Mouse (Mus musculus) ovary, postnatal 10 days (tissue): ENCODE results near the gene Dab1.

Source experiments
- DNase-seq: peaks from one replicate; pipeline ENCODE4 v3.0.0; 2022; ENCODE audit warnings: low spot score

The Dab1 gene

GRCm38 (mm10) chr4:104597490-104598465 lies 978.6 kb downstream of the Dab1 start:
- no peak for DNase-seq

- DNase-seq, result no peak
These were observed 983.6 kb downstream of the Dab1 start for GRCm38 (mm10) chr4:104602804-104603203.

- no peak for DNase-seq
These were observed 985.1 kb downstream of the Dab1 start for GRCm38 (mm10) chr4:104604298-104604697.

GRCm38 (mm10) chr4:104606881-104607280 lies 987.7 kb downstream of the Dab1 start:
- DNase-seq, result no peak

GRCm38 (mm10) chr4:104607636-104608035 lies 988.5 kb downstream of the Dab1 start:
- DNase-seq, result no peak

- DNase-seq, result no peak
These were observed 1000.3 kb downstream of the Dab1 start for GRCm38 (mm10) chr4:104619452-104619851.

GRCm38 (mm10) chr4:104625316-104625715 lies 1006.2 kb downstream of the Dab1 start:
- DNase-seq, result no peak

GRCm38 (mm10) chr4:104628708-104629107 lies 1009.5 kb downstream of the Dab1 start:
- DNase-seq, result no peak

GRCm38 (mm10) chr4:104637016-104637415 lies 1017.9 kb downstream of the Dab1 start:
- DNase-seq, result no peak

- DNase-seq, result no peak
These were observed 1021.5 kb downstream of the Dab1 start for GRCm38 (mm10) chr4:104640617-104641016.

GRCm38 (mm10) chr4:104642761-104643469 lies 1023.8 kb downstream of the Dab1 start:
- DNase-seq, result no peak

- DNase-seq, result no peak
These were observed 1024.6 kb downstream of the Dab1 start for GRCm38 (mm10) chr4:104643534-104644356.

GRCm38 (mm10) chr4:104644357-104644630 lies 1025.1 kb downstream of the Dab1 start:
- DNase-seq, result no peak

GRCm38 (mm10) chr4:104644862-104645261 lies 1025.7 kb downstream of the Dab1 start:
- no peak for DNase-seq

- no peak for DNase-seq
These were observed 1032.6 kb downstream of the Dab1 start for GRCm38 (mm10) chr4:104651761-104652160.

- no peak for DNase-seq
These were observed 1037.6 kb downstream of the Dab1 start for GRCm38 (mm10) chr4:104656728-104657127.

- no peak for DNase-seq
These were observed 1043.9 kb downstream of the Dab1 start for GRCm38 (mm10) chr4:104662841-104663614.

- peak; percentile 6 for DNase-seq
These were observed 1046.4 kb downstream of the Dab1 start for GRCm38 (mm10) chr4:104665553-104665952.

- DNase-seq, result no peak
These were observed 1047.8 kb downstream of the Dab1 start for GRCm38 (mm10) chr4:104666831-104667551.

- DNase-seq, result no peak
These were observed 1048.9 kb downstream of the Dab1 start for GRCm38 (mm10) chr4:104668061-104668460.

GRCm38 (mm10) chr4:104669406-104669805 lies 1050.2 kb downstream of the Dab1 start:
- no peak for DNase-seq
